Mouse (Mus musculus): ENCODE results near the gene Tubg2. TPM values are rescaled to one million over a fixed set of nuclear protein-coding genes. Genes with fewer than 3 reads are reported as not detected.
A peak's percentile ranks its signal among the peaks of the same experiment; 100 is the strongest.

Gene Tubg2
- polyA plus RNA-seq, 1 experiment, result 2.2 TPM

- Histone ChIP-seq H3K4me3 (ENCODE audit: low read depth, low read length) (no peak overlapping the region), H3K36me3 (ENCODE audit: control insufficient read depth, insufficient read depth, low read length) (peaks cover 45% of the 10 kb centered on the region), H3K27me3 (ENCODE audit: control insufficient read depth, insufficient read depth, low read length) (no peaks in the 10 kb centered on the region), H3K4me1 (ENCODE audit: control insufficient read depth, insufficient read depth, insufficient read length, low read length) (peaks cover 25% of the 10 kb centered on the region), H3K27ac (ENCODE audit: insufficient read depth, low read depth, low read length) (0 out of 2 replicates have a peak overlapping the region, but pooled peaks have one; percentile 26)
- TF ChIP-seq POLR2A (IDR thresholded peaks at IDR 0.05; ENCODE audit: low read depth, low read length) (no peak), CTCF (IDR thresholded peaks at IDR 0.05; ENCODE audit: extremely low read depth, insufficient read length, insufficient replicate concordance, low read depth, low read length) (no peak)
- WGBS, result 93% methylated on average over 15 of the region's 15 CpGs
Observed at GRCm38 (mm10) chr11:101161551-101161950, 5.8 kb downstream of the Tubg2 start.

GRCm38 (mm10) chr11:101162301-101162700 lies 6.6 kb downstream of the Tubg2 start:
- H3K27ac ChIP-seq (ENCODE audit: insufficient read depth, low read depth, low read length), result peak overlapping the region; percentile 26; the same call in 1 of the 2 replicates
- peaks cover 25% of the 10 kb centered on the region for H3K4me1 ChIP-seq (ENCODE audit: control insufficient read depth, insufficient read depth, insufficient read length, low read length)
- no peaks in the 10 kb centered on the region for H3K27me3 ChIP-seq (ENCODE audit: control insufficient read depth, insufficient read depth, low read length)
- H3K36me3 ChIP-seq (ENCODE audit: control insufficient read depth, insufficient read depth, low read length), result peaks cover 48% of the 10 kb centered on the region
- H3K4me3 ChIP-seq (ENCODE audit: low read depth, low read length), result no peak overlapping the region
- no peak for TF ChIP-seq CTCF (IDR thresholded peaks at IDR 0.05; ENCODE audit: extremely low read depth, insufficient read length, insufficient replicate concordance, low read depth, low read length)
- no peak for TF ChIP-seq POLR2A (IDR thresholded peaks at IDR 0.05; ENCODE audit: low read depth, low read length)
- WGBS, result 52% methylated on average over 5 of the region's 5 CpGs

GRCm38 (mm10) chr11:101162772-101163171 lies 7.1 kb downstream of the Tubg2 start:
- Histone ChIP-seq H3K27ac (ENCODE audit: insufficient read depth, low read depth, low read length) (peak overlapping the region; percentile 19; the same call in 1 of the 2 replicates), H3K27me3 (ENCODE audit: control insufficient read depth, insufficient read depth, low read length) (no peaks in the 10 kb centered on the region), H3K36me3 (ENCODE audit: control insufficient read depth, insufficient read depth, low read length) (peaks cover 53% of the 10 kb centered on the region), H3K4me1 (ENCODE audit: control insufficient read depth, insufficient read depth, insufficient read length, low read length) (peaks cover 25% of the 10 kb centered on the region), H3K4me3 (ENCODE audit: low read depth, low read length) (no peak overlapping the region)
- 82% methylated on average over 5 of the region's 5 CpGs for WGBS
- TF ChIP-seq POLR2A (IDR thresholded peaks at IDR 0.05; ENCODE audit: low read depth, low read length) (no peak), CTCF (IDR thresholded peaks at IDR 0.05; ENCODE audit: extremely low read depth, insufficient read length, insufficient replicate concordance, low read depth, low read length) (no peak)

DNA sequence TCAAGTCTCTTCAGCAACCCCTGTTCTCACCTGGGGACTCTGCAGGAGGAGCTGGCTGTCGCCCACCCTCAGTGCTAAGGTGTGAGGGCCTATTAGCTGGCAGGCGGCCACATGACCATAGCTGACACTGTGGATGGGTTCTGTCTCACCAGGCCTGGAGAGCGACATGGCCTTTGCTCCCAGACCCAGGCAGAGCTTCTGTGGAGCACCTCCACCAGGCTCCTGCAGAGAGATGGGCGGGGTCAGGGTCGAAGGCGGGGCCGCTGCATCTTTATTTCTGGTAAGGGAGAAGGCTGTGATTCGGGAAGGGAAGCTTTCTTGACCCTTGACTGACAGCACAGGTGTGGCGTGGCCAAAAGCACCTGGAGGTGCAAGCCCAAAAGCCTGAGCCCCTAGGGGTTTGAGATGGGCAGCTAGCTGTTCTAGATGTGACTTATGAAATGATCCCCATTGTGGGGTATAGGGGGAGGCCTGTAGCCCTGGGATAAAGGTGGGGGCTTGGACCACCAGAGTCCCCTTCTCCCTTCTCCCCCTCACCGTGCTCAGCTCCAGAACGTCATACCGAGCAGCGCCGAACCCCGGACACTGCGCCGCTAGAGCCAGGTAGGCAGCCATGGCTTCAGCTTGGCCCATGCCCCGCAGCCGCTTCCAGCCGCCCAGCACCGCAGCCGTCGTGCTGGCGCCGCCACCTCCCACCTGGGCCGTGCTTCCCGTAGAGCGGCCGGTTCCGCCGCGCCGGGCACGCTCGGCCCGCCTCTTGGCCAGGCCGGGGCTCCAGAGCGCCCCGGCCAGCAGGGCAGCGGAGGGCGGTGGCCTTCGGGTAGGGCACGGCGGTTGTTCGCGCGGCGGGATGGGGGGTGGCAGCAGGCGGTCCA lies 8.0 kb downstream of the Tubg2 start:
- TF ChIP-seq POLR2A (IDR thresholded peaks at IDR 0.05; ENCODE audit: low read depth, low read length), result no peak
- no peak overlapping the region for H3K4me3 ChIP-seq (ENCODE audit: low read depth, low read length)
- H3K4me1 ChIP-seq (ENCODE audit: control insufficient read depth, insufficient read depth, insufficient read length, low read length), result peaks cover 29% of the 10 kb centered on the region
- no peaks in the 10 kb centered on the region for H3K27me3 ChIP-seq (ENCODE audit: control insufficient read depth, insufficient read depth, low read length)
- H3K36me3 ChIP-seq (ENCODE audit: control insufficient read depth, insufficient read depth, low read length), result peaks cover 59% of the 10 kb centered on the region
- H3K27ac ChIP-seq (ENCODE audit: insufficient read depth, low read depth, low read length), result 0 out of 2 replicates have a peak overlapping the region, but pooled peaks have one; percentile 25
- WGBS, result 77% methylated on average over 49 of the region's 49 CpGs

DNA sequence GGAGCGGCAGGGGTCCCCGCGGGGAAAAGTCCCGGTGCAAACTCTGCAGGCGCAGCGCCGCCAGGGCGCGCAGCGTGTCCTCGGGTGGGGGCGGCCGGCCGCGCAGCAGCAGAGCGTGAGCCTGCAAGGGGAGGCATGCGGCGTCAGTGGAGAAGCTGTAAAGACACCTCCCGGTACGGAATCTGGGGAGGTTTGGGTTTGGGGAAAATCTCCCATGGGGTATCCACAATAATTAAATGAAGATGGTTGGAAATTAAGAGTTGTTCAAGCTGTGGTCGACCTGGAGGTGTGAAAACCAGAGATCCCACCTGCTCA lies 8.6 kb downstream of the Tubg2 start:
- Histone ChIP-seq H3K36me3 (ENCODE audit: control insufficient read depth, insufficient read depth, low read length) (peaks cover 59% of the 10 kb centered on the region), H3K27me3 (ENCODE audit: control insufficient read depth, insufficient read depth, low read length) (no peaks in the 10 kb centered on the region), H3K4me1 (ENCODE audit: control insufficient read depth, insufficient read depth, insufficient read length, low read length) (peaks cover 30% of the 10 kb centered on the region), H3K27ac (ENCODE audit: insufficient read depth, low read depth, low read length) (no peak overlapping the region), H3K4me3 (ENCODE audit: low read depth, low read length) (no peak overlapping the region)
- TF ChIP-seq CTCF (IDR thresholded peaks at IDR 0.05; ENCODE audit: extremely low read depth, insufficient read length, insufficient replicate concordance, low read depth, low read length) (no peak), POLR2A (IDR thresholded peaks at IDR 0.05; ENCODE audit: low read depth, low read length) (no peak)
- 83% methylated on average over 21 of the region's 21 CpGs for WGBS

DNA sequence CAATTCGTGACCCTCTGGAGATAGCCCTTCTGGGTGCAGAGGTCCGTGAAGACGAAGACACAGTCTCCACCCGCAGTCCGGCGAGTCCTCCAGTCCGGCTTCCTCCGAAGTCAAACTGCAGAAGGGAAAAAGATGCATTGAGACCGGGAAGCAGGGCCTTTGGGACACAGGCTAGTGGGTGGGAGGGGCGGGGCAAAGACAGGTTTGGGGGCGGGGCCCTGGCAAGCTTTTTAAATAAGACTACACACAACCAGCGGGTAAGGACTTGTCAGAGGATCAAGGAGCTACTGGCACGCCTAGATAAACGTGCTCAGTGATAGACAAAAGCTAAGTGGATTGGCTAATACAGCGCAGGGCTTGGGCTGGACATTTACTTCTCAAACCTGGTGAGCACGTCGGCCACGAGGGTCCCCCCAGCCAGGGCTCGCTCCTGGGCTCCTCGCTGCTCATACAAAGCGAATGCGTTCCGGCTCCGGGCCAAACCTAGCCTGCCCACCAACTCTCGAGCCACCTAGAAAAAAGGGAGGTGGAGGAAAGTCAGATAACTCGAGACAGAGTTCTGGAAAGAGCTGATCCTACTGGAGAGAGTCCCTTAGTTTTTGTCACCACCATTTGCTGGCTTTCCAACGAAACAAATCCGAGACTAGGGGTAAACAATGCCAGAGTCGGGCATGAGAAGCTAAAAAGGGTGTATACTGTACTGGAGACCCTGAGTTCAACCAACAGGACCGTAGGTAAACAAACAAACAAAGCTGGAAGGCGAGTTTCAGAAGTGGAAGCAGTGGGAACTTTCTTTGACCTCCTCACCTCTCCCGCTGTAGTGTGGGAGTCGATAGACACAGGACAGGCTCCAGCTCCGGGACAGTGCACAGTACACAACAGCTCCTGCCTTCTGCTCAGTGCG lies 9.2 kb downstream of the Tubg2 start:
- H3K4me1 ChIP-seq (ENCODE audit: control insufficient read depth, insufficient read depth, insufficient read length, low read length), result peaks cover 30% of the 10 kb centered on the region
- no peak for TF ChIP-seq CTCF (IDR thresholded peaks at IDR 0.05; ENCODE audit: extremely low read depth, insufficient read length, insufficient replicate concordance, low read depth, low read length)
- no peak for TF ChIP-seq POLR2A (IDR thresholded peaks at IDR 0.05; ENCODE audit: low read depth, low read length)
- no peak overlapping the region for H3K27ac ChIP-seq (ENCODE audit: insufficient read depth, low read depth, low read length)
- no peaks in the 10 kb centered on the region for H3K27me3 ChIP-seq (ENCODE audit: control insufficient read depth, insufficient read depth, low read length)
- 73% methylated on average over 35 of the region's 35 CpGs for WGBS
- H3K4me3 ChIP-seq (ENCODE audit: low read depth, low read length), result no peak overlapping the region
- peaks cover 59% of the 10 kb centered on the region for H3K36me3 ChIP-seq (ENCODE audit: control insufficient read depth, insufficient read depth, low read length)

GRCm38 (mm10) chr11:101166357-101166756 lies 10.7 kb downstream of the Tubg2 start:
- Histone ChIP-seq H3K4me3 (ENCODE audit: low read depth, low read length) (no peak overlapping the region), H3K4me1 (ENCODE audit: control insufficient read depth, insufficient read depth, insufficient read length, low read length) (peaks cover 28% of the 10 kb centered on the region), H3K27me3 (ENCODE audit: control insufficient read depth, insufficient read depth, low read length) (no peaks in the 10 kb centered on the region), H3K27ac (ENCODE audit: insufficient read depth, low read depth, low read length) (no peak overlapping the region), H3K36me3 (ENCODE audit: control insufficient read depth, insufficient read depth, low read length) (peaks cover 57% of the 10 kb centered on the region)
- TF ChIP-seq POLR2A (IDR thresholded peaks at IDR 0.05; ENCODE audit: low read depth, low read length), result no peak
- no peak for TF ChIP-seq CTCF (IDR thresholded peaks at IDR 0.05; ENCODE audit: extremely low read depth, insufficient read length, insufficient replicate concordance, low read depth, low read length)
- 89% methylated on average over 14 of the region's 14 CpGs for WGBS
